Mouse (Mus musculus) ovary, postnatal 14 days (tissue): ENCODE measurements around the gene Tmcc1.
A peak's percentile ranks its signal among the peaks of the same experiment; 100 is the strongest.
"Not testable (repeated sequence)": the region's sequence is repeated elsewhere in the genome, so short reads cannot be mapped to it uniquely, and the experiment has no call there.

Experiments
- DNase-seq: peaks from one replicate; pipeline ENCODE4 v3.0.0; 2022; ENCODE audit warnings: low spot score

Tmcc1 gene

DNA sequence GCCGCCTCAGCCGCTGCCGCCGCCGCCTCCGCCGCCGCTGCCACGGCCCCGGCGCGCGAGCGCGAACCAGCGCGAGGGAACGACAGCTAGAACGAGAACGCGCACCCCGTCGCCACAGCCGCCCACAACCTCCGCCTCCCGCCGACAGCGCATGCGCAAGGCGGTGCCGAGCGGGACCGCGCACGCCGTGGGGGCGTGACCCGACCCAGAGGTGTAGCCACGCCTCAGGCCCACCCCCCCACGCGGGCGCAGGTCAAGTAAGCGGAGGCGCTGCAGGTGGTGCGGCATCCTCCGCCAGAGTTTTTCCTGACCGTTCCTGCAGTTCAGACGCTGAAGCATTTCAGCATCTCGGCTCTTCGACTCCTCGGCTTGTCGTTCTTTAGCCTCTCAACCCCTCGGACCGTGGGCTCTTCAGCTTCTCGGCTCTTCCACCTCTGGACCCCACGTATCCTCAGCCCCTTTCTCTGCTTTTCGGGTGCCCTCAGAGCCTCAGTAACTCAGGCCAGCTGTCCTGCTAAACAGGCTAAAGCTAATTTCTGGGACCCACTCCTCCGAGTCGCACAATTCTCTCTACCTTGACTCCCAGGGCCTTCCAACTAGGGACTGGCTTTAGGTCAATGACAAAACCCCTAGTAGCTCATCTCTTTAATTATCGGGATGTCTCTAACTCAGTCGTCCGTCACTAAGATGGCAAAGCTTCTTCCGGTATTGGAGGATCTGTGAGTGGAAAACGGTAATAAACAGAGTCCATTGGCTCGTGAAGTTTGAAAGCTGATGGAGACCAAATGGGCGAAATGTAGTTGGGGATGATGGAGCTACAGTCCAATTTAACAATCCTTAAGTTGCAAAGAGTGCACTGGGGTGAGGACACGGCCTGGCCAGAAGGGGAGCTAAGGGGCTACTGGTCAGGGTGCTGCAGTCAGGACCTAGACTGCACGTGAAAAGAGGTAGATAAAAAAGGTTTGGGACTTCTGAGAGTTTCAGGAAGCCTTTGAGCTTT lies at the start of gene Tmcc1:
Gene Tmcc1 (minus strand): TSS at position 93 of the 1,000 bp plus-strand sequence.
- DNase-seq, result peak; percentile 99

DNA sequence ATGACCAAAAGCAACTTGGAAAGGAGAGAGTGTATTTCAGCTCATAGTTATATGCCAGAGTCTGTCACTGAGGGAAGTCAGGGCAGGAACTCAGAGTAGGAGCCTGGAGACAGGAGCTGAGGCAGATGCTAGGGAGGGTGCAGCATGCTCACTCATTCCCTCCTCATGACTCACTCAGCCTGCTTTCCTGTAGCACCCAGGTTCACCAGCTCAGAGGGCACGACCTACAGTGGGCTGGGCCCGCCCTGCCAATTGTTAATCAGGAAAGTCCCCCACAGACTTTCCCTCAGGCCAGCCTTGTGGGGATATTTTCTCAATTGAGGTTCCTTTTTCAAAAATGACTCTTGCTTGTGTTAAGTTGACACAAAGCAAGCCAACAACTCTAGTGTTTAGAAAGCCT lies 47.1 kb upstream of the Tmcc1 start:
- DNase-seq, result no peak

GRCm38 (mm10) chr6:116238083-116238482 lies 44.8 kb upstream of the Tmcc1 start:
- DNase-seq, result no peak

DNA sequence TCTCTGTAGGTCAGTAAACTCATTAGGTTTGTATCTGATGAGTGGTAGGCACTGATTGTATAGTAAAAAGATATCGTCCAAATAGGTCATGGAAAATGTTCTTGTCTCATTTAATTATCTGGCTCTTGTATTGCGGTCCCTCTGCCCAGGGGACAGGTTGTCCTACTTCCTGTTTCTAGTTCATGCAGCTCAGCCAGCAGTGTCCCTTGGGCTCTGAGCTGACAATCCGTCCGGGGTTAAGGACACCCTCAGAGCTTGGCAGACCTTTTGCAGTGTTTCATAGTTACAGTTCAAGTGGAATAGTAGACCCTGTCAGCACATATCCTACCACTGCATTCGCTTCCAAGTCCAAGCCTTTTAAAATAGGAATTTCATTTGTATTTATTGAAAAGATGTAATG lies 42.0 kb upstream of the Tmcc1 start:
- no peak for DNase-seq

DNA sequence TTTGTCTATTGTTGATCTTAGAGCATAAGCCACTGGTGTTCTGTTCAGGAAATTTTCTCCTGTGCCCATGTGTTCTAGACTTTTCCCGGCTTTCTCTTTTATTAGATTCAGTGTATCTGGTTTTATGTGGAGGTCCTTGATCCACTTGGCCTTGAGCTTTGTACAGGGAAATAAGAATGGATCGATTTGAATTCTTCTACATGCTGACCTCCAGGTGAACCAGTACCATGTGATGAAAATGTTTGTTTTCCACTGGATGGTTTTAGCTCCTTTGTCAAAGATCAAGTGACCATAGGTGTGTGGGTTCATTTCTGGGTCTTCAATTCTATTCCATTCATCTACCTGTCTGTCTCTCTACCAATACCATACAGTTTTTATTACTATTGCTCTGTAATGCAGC lies 41.5 kb upstream of the Tmcc1 start:
- DNase-seq, result not testable (repeated sequence)

GRCm38 (mm10) chr6:116228785-116229525 lies 35.7 kb upstream of the Tmcc1 start:
- DNase-seq, result peak; percentile 61

DNA sequence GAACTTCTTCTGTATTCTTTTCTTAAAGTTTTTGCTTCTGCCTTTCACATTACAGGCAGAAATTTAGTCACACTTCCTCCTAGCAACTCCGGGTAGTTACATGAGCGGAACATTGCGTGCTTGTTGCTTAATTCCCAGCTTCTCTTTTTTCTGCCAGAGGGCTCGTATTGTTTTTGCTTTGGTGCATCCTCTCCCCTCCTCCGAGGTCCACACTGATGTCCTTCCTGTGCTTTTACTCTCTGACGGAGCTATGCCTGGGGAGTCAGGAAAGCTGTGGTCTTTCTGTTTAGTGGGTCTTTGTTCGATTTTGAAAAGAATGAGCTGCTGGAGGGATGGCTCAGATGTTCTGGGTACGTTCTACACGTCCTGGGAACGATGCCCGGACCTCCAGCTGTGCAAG lies 34.5 kb upstream of the Tmcc1 start:
- no peak for DNase-seq

GRCm38 (mm10) chr6:116207729-116208534 lies 14.6 kb upstream of the Tmcc1 start, which contains the start of gene Washc2:
Gene Washc2, plus strand, starts transcription at chr6:116208038.
- DNase-seq, result peak; percentile 90

GRCm38 (mm10) chr6:116199682-116200081 lies 6.4 kb upstream of the Tmcc1 start:
- DNase-seq, result no peak

- DNase-seq, result no peak
Measured at GRCm38 (mm10) chr6:116198173-116198572, 4.9 kb upstream of the Tmcc1 start.

DNA sequence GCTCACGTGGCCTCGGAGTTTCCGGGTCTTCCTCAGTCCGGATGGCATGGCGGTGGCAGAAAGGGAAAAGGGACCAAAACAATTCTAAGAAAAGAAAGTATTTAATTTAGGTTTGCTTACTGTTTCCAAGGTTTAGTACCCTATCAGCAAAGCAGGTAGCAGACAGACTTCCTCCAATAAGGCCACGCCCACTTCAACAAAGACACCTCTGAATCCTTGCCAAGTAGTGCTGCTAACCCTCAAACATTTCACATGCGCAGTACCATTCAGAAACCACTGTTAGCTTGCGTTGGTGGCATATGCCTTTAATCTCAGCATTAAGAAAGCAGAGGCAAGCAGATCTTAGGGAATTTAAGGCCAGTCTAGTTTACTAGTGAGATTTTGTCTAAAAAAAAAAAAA lies 2.5 kb upstream of the Tmcc1 start:
- DNase-seq, result no peak

GRCm38 (mm10) chr6:116192809-116193311 lies 426 bp downstream of the Tmcc1 start:
- DNase-seq, result peak; percentile 44

GRCm38 (mm10) chr6:116189417-116189816 lies 3.9 kb downstream of the Tmcc1 start:
- no peak for DNase-seq

- DNase-seq, result no peak
Measured at GRCm38 (mm10) chr6:116186485-116186884, 6.8 kb downstream of the Tmcc1 start.

DNA sequence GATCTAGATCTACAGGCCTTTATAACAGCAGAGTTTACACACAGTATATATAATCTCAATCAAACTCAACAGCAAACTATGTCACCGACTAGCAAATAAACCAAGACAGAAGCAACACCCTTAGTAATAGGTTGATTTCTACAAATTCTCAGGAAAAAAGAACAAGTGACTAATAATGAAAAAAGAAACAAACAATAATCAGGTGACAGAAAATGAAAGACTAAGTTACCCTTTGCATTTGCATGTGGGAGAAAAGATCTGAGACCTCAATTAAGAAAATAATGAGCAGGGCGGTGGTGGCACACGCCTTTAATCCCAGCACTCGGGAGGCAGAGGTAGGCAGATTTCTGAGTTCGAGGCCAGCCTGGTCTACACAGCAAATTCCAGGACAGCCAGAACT lies 9.8 kb downstream of the Tmcc1 start:
- no peak for DNase-seq

- no peak for DNase-seq
Measured at GRCm38 (mm10) chr6:116180731-116181130, 12.6 kb downstream of the Tmcc1 start.

- DNase-seq, result no peak
Measured at GRCm38 (mm10) chr6:116178376-116178775, 14.9 kb downstream of the Tmcc1 start.

DNA sequence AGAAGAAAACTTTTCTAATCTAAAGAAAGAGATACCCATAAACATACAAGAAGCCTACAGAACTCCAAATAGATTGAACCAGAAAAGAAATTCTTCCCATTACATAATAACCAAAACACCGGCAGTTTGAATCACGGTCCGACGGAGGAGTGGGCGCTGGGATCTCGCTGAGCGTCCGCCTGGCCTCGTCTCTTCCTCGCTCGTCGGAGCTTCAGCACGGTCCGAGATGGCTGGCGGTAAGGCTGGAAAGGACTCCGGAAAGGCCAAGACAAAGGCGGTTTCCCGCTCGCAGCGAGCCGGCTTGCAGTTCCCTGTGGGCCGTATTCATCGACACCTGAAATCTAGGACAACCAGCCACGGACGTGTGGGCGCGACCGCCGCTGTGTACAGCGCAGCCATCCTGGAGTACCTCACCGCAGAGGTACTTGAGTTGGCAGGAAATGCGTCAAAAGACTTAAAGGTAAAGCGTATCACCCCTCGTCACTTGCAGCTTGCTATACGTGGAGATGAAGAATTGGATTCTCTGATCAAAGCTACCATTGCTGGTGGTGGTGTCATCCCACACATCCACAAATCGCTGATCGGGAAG lies 19.7 kb downstream of the Tmcc1 start:
- DNase-seq, result not testable (repeated sequence)

- no peak for DNase-seq
Measured at GRCm38 (mm10) chr6:116166383-116166782, 26.9 kb downstream of the Tmcc1 start.

- DNase-seq, result no peak
Measured at GRCm38 (mm10) chr6:116154854-116155624, 38.2 kb downstream of the Tmcc1 start.

DNA sequence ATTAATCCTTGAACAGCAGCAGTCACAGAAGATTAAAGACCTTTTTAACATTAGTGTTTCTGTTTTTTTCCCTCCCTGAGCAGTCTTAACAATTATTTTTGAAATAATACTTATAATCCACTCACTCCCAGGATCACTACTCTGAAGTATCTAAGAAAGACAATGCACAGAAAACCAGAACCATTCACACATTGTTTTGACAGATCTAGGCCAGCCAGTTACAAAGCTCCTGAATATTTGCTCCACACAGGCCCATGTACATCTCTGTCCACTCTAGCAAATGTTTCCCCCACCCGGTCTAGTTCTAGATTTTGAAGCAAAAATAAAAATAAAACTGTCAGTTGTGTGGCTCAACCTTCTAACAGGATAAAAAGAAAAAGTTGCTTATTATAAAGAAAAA lies 45.9 kb downstream of the Tmcc1 start:
- no peak for DNase-seq
